Mouse (Mus musculus): Measurements from ENCODE around the gene Tsc22d4.

The Tsc22d4 gene

GRCm38 (mm10) chr5:137788946-137789531 lies 43.5 kb downstream of the Tsc22d4 start:
- no peak for DNase-seq (ENCODE audit: low spot score)

DNA sequence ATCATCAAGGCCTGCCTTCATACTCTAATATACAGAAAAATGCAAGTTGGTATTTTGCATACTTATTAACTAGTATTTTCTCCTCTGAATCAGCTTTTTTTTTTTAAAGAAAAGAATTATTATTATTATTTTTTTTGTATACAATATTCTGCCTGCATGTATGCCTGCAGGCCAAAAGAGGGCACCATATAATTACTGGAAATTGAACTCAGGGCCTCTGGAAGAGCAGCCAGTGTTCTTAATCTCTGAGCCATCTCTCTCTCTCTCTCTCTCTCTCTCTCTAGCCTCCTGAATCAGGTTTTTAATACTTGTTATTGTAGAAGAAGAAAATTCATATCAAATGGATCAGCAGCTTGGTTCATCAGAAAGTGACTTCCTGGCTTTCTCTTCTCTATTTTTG lies 46.0 kb downstream of the Tsc22d4 start:
- no peak for DNase-seq (ENCODE audit: low spot score)

DNA sequence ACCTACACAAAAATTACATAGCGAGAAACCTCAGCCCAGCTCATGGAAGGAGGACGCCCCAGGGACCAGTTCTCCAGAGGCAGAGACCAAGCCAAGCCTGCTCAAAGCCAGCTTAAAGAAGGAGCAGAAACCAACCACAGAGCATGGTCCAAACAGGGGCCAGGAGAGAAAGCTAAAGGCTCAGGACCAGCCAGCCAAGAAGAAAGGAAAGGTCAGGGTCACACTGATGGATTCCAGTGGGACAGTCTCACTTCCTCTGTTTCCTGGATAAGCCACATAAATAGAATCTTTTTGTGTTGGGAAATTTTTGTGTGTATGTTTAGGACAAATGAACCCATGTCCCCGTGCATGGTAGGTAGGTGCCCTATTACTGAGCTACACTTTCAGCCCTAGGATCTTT lies 51.1 kb downstream of the Tsc22d4 start:
- no peak for DNase-seq (ENCODE audit: low spot score)

DNA sequence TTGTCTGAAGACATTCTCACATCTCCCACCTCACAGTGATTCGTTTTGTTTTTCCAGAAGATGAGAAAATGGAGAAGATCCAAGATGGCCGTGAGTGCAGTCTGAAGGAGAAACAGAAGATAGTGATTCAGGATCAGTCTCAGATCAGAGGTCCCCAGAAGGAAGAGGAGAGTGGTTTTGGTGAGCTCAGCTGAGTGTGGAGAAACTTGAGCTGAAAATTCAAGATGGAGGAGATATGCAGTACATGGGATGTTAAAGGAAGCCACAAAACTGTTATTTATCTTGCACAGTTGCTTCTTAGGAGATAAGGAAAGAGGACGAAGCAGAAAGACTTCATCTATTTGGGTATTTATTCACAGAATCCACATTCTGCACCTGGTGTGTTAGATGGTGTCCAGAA lies 55.4 kb downstream of the Tsc22d4 start:
- no peak for DNase-seq (ENCODE audit: low spot score)

DNA sequence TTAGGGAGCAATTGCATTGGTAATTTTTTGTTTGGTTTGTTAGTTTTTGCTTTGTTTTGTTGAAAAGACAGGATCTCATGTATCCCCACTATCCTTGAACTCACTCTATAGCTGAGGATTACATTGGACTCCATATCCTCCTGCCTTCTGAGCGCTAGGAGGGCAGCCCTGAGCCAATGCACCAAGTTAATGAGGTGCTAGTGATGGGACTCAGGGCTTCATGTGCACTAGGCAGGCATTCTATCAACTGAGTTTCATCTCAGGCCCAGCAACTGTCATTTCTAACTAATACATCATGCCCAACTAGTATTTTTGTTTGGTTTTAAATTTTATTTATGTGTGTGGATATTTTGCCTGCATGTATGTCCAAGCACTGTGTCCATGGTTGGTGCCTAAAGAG lies 60.6 kb downstream of the Tsc22d4 start:
- no peak for DNase-seq (ENCODE audit: low spot score)

DNA sequence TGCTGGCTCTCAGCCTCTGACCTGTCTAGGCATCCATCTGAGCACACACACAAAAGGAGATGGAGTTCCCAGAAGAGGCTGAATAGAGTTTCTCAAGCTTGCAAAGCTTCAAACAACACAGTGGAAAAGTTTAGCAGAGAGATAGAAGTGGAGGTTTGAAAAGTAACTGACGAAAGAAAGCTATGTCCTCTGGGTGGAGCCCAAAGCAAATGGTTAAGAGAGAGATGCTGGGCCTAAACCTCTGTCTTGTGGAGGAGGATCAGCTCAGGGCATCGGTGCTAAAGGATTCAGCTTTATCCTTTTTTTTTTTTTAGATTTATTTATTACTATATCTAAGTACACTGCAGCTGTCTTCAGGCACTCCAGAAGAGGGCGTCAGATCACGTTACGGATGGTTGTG lies 62.8 kb downstream of the Tsc22d4 start:
- no peak for DNase-seq (ENCODE audit: low spot score)

GRCm38 (mm10) chr5:137817466-137818222 lies 72.1 kb downstream of the Tsc22d4 start:
- DNase-seq (ENCODE audit: low spot score): no peak

Data from ovary, adult 18-20 months (tissue).